Mouse (Mus musculus): ENCODE data around the gene Tiam1.

DNA sequence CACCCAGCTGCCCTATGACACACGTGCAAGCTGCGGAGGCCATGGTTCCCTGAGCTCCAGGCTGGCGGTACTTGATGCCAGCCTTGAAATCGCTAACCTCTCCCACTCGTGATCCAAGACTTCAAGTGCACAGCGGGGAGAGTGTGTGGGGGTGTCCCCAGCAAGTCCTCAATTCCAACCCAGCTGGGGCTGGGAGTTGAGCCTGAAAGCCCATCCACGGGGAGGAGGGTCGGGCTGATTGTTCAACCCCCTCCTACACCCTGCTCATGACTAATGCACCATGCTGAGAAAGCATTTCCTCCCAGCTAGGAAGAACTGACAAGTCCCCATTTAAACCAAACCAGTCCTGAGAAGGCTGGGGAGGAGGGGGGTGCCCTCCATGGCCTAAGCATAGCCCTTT, 223.2 kb downstream of the Tiam1 start:
- TF ChIP-seq POLR2A (IDR thresholded peaks at IDR 0.05; ENCODE audit: low read depth, low read length) (no peak), CTCF (IDR thresholded peaks at IDR 0.05; ENCODE audit: extremely low read depth, insufficient read length, insufficient replicate concordance, low read depth, low read length) (no peak)

Measured in small intestine, adult 2 months (tissue).